Mouse (Mus musculus) bone marrow, adult 2 months (tissue): ENCODE results near the gene Adgrv1.

ENCODE experiments used
- CTCF ChIP-seq: fragments of 200-500 bp; IDR thresholded peaks from 2 replicates; pipeline ENCODE4 v1.5.1; 2011; ENCODE audit warnings: low read length, control low read depth; ENCODE audit not compliant: control insufficient read depth, insufficient read depth
- POLR2A ChIP-seq: fragments of 200-500 bp; IDR thresholded peaks from 2 replicates; pipeline ENCODE4 v1.6.1; 2011; ENCODE audit warnings: low read depth, mild to moderate bottlenecking, control low read depth, low read length, borderline replicate concordance; ENCODE audit not compliant: control insufficient read depth

- TF ChIP-seq CTCF = no peak
- no peak for TF ChIP-seq POLR2A
Measured at GRCm38 (mm10) chr13:81335241-81335640, 297.7 kb downstream of the Adgrv1 start.
